Mouse (Mus musculus) cerebellum, adult 2 months (tissue): ENCODE measurements around the gene Jph4. TPM values are rescaled to one million over a fixed set of nuclear protein-coding genes. Genes with fewer than 3 reads are reported as not detected.

Experiments used
- DNase-seq, 2 experiments: peaks; one replicate each; pipeline ENCODE4 v3.0.0; 2021
- H3K27ac ChIP-seq: fragments of 200-500 bp; 2 replicates; pipeline ENCODE4 v1.5.1; 2012; ENCODE audit warnings: low read length, control low read depth, inconsistent platforms; ENCODE audit not compliant: insufficient read depth
- H3K27me3 ChIP-seq: fragments of 200-500 bp; 2 replicates; pipeline ENCODE4 v1.6.1; 2012; ENCODE audit warnings: inconsistent platforms, mild to moderate bottlenecking, low read length, moderate library complexity; ENCODE audit not compliant: control insufficient read depth, insufficient read depth
- H3K4me1 ChIP-seq: fragments of 200-500 bp; 2 replicates; pipeline ENCODE4 v1.6.1; 2011; ENCODE audit warnings: low read length; ENCODE audit not compliant: control insufficient read depth, insufficient read depth
- H3K4me3 ChIP-seq: fragments of 200-500 bp; replicated peaks from 2 replicates; pipeline ENCODE3; 2011; ENCODE audit warnings: mild to moderate bottlenecking, low read depth, low read length, control low read depth; ENCODE audit not compliant: insufficient read depth
- CTCF ChIP-seq: fragments of 200-500 bp; IDR thresholded peaks from 2 replicates; pipeline ENCODE4 v1.5.1; 2011; ENCODE audit warnings: low read depth, mild to moderate bottlenecking, control low read depth, low read length, moderate library complexity, borderline replicate concordance; ENCODE audit not compliant: insufficient read depth
- POLR2A ChIP-seq: fragments of 200-500 bp; IDR thresholded peaks from 2 replicates; pipeline ENCODE4 v1.6.1; 2011; ENCODE audit warnings: low read length, control low read depth, borderline replicate concordance; ENCODE audit not compliant: insufficient read depth
- WGBS: fragments of 180-500 bp; shearing (Covaris S2); methylation state at CpG from one replicate; pipeline ENCODE4 v1.1.7; 2018; 5-methylcytosine and 5-hydroxymethylcytosine counted together
- polyA plus RNA-seq: library from polyadenylated mRNA; depleted of rRNA; stranded (reverse); fragments of >200 nt; gene quantifications from 2 replicates; pipeline ENCODE4 v1.2.3, GENCODE M21; 2012

Gene Jph4
- polyA plus RNA-seq, 1 experiment, result 204 TPM

DNA sequence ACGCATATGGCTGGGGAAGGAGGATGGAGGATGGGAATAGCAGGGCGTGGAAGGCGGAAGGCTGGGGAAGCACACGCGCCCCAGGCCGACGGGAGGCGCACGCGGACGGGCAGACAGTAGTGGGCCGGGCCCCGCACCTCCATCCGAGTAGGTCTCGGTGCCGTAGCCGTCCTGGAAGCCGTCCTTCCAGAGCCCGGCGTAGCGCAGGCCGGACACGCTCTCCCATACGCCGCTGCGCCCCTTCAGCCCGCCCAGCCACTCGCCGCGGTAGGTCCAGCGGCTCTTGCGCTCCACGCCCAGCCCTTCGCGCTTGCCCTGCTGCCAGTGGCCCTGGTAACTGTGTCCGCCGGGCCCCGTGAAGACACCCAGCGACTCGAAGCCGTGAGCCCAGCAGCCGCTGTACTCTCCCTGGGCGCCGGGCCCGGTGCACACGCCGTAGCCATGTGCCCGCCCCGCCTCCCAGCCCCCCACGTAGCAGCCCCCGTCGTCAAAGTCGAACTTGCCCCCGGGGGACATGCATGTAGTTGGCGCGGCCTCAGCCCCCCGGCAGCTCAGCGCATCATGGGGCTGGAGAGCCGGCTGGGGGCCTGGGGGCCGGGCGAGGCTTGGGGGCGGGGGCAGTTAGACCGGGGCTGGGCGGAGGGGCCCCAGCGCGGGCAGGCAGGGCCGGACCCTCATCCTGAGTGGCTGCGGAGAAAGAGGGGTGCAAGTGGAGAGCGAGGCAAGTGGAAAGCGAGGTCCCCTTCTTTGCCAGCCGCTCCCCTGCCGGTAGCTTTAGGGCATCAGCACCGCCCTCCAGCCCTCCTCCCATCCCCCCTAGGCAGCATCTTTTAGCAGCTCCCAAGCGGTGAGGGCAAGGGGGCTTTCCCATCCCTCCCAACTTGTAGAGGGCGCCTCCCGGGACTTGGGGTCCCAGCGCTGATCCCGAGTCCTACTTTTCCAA is 1.7 kb downstream of the Jph4 start:
- peak; percentile 84 to 85 for DNase-seq
- Histone ChIP-seq H3K27ac (peak overlapping the region; percentile 98), H3K4me1 (peaks cover 40% of the 10 kb centered on the region), H3K27me3 (no peaks in the 10 kb centered on the region), H3K4me3 (peak overlapping the region; percentile 99)
- TF ChIP-seq CTCF, result peak; percentile 39; the same call in 1 of the 2 replicates
- TF ChIP-seq POLR2A, result 0 out of 2 replicates have a peak, but pooled peaks have one; percentile 9
- WGBS, result under 1% methylated on average over 76 of the region's 78 CpGs

DNA sequence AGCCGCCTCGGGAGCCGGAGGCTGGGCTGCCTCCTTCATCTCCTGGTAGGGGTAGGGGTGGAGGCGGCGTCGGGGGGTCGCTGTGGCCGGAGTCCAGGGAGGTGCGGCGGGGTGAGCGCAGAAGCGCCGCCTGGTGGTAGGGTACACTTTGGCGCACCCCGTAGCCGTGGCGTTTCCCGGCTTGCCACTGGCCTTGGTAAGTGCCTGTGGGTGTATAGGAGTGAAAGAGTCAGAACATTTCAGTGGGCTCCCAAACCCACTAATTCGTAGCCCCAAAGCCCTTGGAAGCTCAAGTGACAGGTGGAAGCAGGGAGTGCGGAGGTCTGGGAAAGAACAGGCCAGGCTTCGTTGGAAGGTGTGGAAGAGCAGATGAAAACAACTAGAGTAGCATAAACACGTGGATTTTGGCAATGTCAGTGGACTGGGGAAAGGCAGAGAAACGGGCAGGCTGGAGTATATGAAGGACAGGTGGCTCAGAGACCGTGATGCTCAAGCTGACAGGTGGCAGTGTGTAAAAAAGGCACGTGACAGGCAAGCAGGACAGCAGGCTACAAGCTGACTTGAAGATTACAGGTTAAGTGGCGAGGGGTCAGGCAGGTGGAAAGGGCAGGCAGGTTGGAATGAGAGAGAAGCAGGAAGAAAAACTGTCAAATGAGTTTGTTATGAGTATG is 2.6 kb downstream of the Jph4 start:
- peaks cover 46% of the 10 kb centered on the region for H3K4me1 ChIP-seq
- 7% methylated on average over 26 of the region's 26 CpGs for WGBS

DNA sequence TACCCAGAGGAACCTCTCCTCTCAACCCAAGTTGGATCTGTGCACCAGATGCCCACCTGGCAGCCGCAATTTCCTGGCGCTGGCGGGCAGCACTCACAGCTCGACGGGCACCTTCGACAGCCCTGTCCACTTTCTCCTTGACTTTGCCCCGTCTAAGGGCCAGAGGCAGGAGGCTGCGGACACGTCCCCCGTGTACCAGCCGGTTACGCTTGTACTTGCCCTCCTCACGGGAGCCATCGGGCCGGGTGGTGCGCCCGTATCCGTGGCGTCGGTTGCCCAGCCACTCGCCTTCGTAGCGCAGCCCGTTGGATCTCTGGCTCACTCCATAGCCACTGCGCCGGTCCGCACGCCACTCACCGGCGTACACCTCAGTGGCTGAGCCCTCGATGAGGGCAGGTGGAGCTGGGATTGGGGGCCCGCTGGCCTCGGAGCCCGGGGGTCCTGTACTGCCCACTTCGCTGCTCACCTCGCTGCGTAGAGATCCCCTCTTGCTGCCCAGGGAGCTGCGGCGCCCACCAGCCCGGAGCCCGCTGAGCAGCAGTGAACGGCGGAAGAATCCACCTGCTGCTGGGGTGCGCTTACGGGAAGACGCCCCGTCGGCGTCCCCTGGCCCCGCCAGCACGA is 3.3 kb downstream of the Jph4 start:
- 49% methylated on average over 51 of the region's 51 CpGs for WGBS
- Histone ChIP-seq H3K4me3 (peak overlapping the region; percentile 11), H3K27me3 (no peaks in the 10 kb centered on the region), H3K4me1 (peaks cover 47% of the 10 kb centered on the region), H3K27ac (peak overlapping the region; percentile 70)
- no peak for TF ChIP-seq CTCF
- no peak for TF ChIP-seq POLR2A
- peak; percentile 51 to 64 for DNase-seq

More for the DNA sequence above, 2.6 kb downstream of the Jph4 start:
- peak; percentile 27; the same call in 1 of the 2 replicates for TF ChIP-seq POLR2A
- TF ChIP-seq CTCF, result peak; percentile 38; the same call in 1 of the 2 replicates
- H3K4me3 ChIP-seq, result peak overlapping the region; percentile 99
- peak; percentile 75 to 82 for DNase-seq
- no peaks in the 10 kb centered on the region for H3K27me3 ChIP-seq
- H3K27ac ChIP-seq, result peak overlapping the region; percentile 70

DNA sequence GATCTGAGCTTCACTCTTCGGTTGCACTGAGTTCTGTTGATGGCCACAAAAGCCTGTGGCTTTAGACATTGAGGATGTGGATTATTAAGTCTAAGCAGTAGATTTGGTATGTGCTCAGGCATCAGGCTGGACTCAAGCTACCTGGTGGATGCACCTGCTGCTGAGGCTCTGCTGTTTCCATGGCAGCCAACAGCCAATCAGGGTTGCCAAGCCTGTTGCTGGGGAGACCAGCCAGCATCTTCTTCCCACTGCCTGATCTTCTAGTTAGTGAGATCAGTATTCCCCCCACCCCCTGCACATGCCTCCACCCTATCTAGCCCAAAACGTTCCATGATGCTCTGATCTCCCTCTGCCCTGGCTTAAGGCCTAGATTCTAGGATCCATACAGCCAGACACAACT is 5.0 kb downstream of the Jph4 start:
- Histone ChIP-seq H3K27ac (no peak overlapping the region), H3K27me3 (no peaks in the 10 kb centered on the region), H3K4me1 (peaks cover 49% of the 10 kb centered on the region), H3K4me3 (no peak overlapping the region)
- peak; percentile 59 to 74 for DNase-seq
- TF ChIP-seq CTCF (no peak), POLR2A (no peak)
- 32% methylated on average over 2 of the region's 2 CpGs for WGBS

DNA sequence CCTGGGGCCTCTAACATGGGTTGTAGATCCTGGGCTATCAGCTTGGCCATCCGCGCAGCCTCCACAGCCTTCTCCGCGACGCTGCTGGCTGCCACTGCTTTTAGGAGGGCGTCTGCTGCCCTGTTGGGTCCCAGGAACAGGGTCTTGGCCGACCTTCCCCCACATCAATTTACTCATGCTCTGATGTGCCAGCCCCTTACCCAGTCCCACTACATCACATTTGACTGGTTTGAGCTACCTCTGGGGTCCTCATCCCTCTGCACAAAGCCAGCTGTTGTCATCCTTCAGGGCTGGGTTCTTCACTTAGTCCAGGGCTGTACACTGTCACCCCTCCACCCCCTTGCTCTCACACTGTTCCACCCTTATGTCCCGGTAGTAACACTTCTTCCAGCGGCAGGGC is 6.7 kb downstream of the Jph4 start:
- 38% methylated on average over 9 of the region's 9 CpGs for WGBS
- no peak overlapping the region for H3K27ac ChIP-seq
- H3K4me3 ChIP-seq, result no peak overlapping the region
- no peaks in the 10 kb centered on the region for H3K27me3 ChIP-seq
- DNase-seq, result peak in 1 of 2 experiments; percentile 27
- TF ChIP-seq CTCF (no peak), POLR2A (no peak)
- peaks cover 53% of the 10 kb centered on the region for H3K4me1 ChIP-seq

DNA sequence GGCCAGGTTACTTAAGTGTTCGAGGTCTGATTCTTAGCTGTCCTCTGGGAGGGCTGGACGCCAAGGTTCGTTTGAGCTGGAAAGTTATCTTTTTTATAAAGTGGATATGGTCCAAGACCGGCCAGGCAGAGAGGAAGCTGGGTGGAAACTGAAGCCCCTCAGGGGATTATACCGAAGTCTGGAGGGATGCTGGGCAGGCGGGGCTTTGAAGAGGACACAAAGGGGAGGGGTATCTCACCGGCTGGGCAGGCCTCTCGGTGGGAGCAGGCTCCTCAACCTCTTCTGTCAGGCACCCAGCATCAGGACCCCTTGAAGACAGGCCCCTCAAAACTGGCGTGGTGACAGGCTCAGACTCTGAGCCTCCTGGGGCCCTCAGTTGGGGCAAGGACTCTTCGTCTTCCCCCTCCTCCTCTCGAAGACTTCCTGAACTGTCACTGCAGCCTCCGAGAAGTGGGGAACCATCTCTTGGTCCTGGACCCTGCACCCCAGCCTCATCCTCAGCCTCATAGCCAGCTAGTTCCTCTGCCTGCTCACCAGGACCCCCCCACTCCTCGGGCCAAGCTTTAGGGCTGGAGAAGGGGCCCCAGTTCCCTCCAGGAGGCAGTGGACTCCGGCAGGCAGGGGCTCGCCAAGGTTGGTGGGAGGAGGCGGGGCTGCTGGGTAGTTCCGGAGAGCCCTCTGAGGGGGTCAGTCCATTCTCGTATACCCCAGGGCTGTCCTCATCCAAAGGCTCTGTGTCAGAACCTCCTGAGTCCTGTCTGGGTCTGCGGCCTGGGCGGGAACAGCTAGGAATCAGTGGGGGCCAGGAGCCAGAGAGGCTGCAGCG is 7.5 kb downstream of the Jph4 start:
- TF ChIP-seq POLR2A, result no peak
- no peak for TF ChIP-seq CTCF
- Histone ChIP-seq H3K4me1 (peaks cover 53% of the 10 kb centered on the region), H3K4me3 (no peak overlapping the region), H3K27ac (peak overlapping the region; percentile 71), H3K27me3 (no peaks in the 10 kb centered on the region)
- WGBS, result 15% methylated on average over 21 of the region's 21 CpGs
- DNase-seq, result peak; percentile 42 to 52
